Mouse (Mus musculus): ENCODE data around the gene Stim1.

GRCm38 (mm10) chr7:102415841-102416240, 148.2 kb downstream of the Stim1 start:
- TF ChIP-seq CTCF (conservative IDR thresholded peaks at IDR 0.05 in 1 of 2, IDR thresholded peaks at IDR 0.05 in 1 of 2; ENCODE audit: low read depth in 2 of 2, low read length in 2 of 2): no peak
- no peak for TF ChIP-seq CHD2 (IDR thresholded peaks at IDR 0.05; ENCODE audit: low read length)
- TF ChIP-seq JUND (conservative IDR thresholded peaks at IDR 0.05; ENCODE audit: low read depth, low read length): no peak
- TF ChIP-seq HCFC1 (IDR thresholded peaks at IDR 0.05; ENCODE audit: low read depth, low read length): no peak
- TF ChIP-seq MAFK (IDR thresholded peaks at IDR 0.05; ENCODE audit: insufficient replicate concordance, low read length): no peak
- TF ChIP-seq ELF1 (IDR thresholded peaks at IDR 0.05; ENCODE audit: low read depth, low read length): no peak
- TF ChIP-seq ETS1 (conservative IDR thresholded peaks at IDR 0.05; ENCODE audit: low read depth, low read length): no peak
- TF ChIP-seq ZNF384 (IDR thresholded peaks at IDR 0.05; ENCODE audit: low read depth, low read length): no peak
- no peak for TF ChIP-seq TCF12 (IDR thresholded peaks at IDR 0.05; ENCODE audit: low read depth, low read length)
- TF ChIP-seq EP300 (IDR thresholded peaks at IDR 0.05; ENCODE audit: low read length): no peak
- TF ChIP-seq POLR2A (IDR thresholded peaks at IDR 0.05; ENCODE audit: low read depth, low read length): no peak

Measured in CH12.LX (cell line).